Mouse (Mus musculus) ovary, adult 18-20 months (tissue): ENCODE measurements around the gene Fam192a.

Experiments
- DNase-seq: peaks from one replicate; pipeline ENCODE4 v3.0.0; 2022; ENCODE audit warnings: low spot score, mixed read lengths

Fam192a gene

GRCm38 (mm10) chr8:94601607-94602385, at the start of gene Fam192a, which contains the start of gene Rspry1:
TSS of gene Fam192a (minus strand) at chr8:94601997.
TSS of gene Rspry1 (plus strand) at chr8:94601937.
- DNase-seq, result peak; percentile 100

GRCm38 (mm10) chr8:94649496-94649895, 47.7 kb upstream of the Fam192a start:
- DNase-seq, result no peak

GRCm38 (mm10) chr8:94646165-94646564, 44.4 kb upstream of the Fam192a start:
- DNase-seq, result no peak

- DNase-seq, result no peak
Observed at GRCm38 (mm10) chr8:94645202-94645601, 43.4 kb upstream of the Fam192a start.

GRCm38 (mm10) chr8:94641938-94642337, 40.1 kb upstream of the Fam192a start:
- DNase-seq, result no peak

- DNase-seq, result no peak
Observed at GRCm38 (mm10) chr8:94641183-94641582, 39.4 kb upstream of the Fam192a start.

GRCm38 (mm10) chr8:94634211-94634610, 32.4 kb upstream of the Fam192a start:
- DNase-seq, result no peak

GRCm38 (mm10) chr8:94633564-94634194, 31.9 kb upstream of the Fam192a start:
- no peak for DNase-seq

GRCm38 (mm10) chr8:94624885-94625284, 23.1 kb upstream of the Fam192a start:
- no peak for DNase-seq

GRCm38 (mm10) chr8:94607064-94607463, 5.3 kb upstream of the Fam192a start:
- DNase-seq, result no peak

- no peak for DNase-seq
Observed at GRCm38 (mm10) chr8:94604030-94604429, 2.2 kb upstream of the Fam192a start.

GRCm38 (mm10) chr8:94602471-94603131, 804 bp upstream of the Fam192a start:
- DNase-seq, result no peak

- no peak for DNase-seq
Observed at GRCm38 (mm10) chr8:94601034-94601606, 677 bp downstream of the Fam192a start.

- DNase-seq, result no peak
Observed at GRCm38 (mm10) chr8:94600478-94600877, 1.3 kb downstream of the Fam192a start.

- DNase-seq, result no peak
Observed at GRCm38 (mm10) chr8:94594211-94594610, 7.6 kb downstream of the Fam192a start.

GRCm38 (mm10) chr8:94591691-94592090, 10.1 kb downstream of the Fam192a start:
- DNase-seq, result no peak

GRCm38 (mm10) chr8:94584238-94584817, 17.5 kb downstream of the Fam192a start:
- no peak for DNase-seq

- no peak for DNase-seq
Observed at GRCm38 (mm10) chr8:94582569-94582968, 19.2 kb downstream of the Fam192a start.

- no peak for DNase-seq
Observed at GRCm38 (mm10) chr8:94581820-94582483, 19.8 kb downstream of the Fam192a start.

- DNase-seq, result no peak
Observed at GRCm38 (mm10) chr8:94575148-94575547, 26.6 kb downstream of the Fam192a start.

- no peak for DNase-seq
Observed at GRCm38 (mm10) chr8:94574159-94574907, 27.5 kb downstream of the Fam192a start.
